Mouse (Mus musculus) erythroblast, embryonic 14.5 days (primary cell): ENCODE measurements around the gene Stra6.

Experiments used
- GATA1 ChIP-seq: IDR thresholded peaks from 2 replicates; pipeline ENCODE4 v1.6.1; 2012; ENCODE audit warnings: low read length, inconsistent platforms, mixed read lengths
- TAL1 ChIP-seq: IDR thresholded peaks from 3 replicates; pipeline ENCODE4 v1.6.1; 2012; ENCODE audit warnings: low read length, inconsistent platforms, mixed read lengths

- TF ChIP-seq GATA1 (no peak), TAL1 (no peak)
Observed at GRCm38 (mm10) chr9:58130909-58131308, 67.3 kb downstream of the Stra6 start.
